Mouse (Mus musculus) kidney, embryonic 14.5 days (tissue): ENCODE measurements around the gene Fblim1. TPM values are rescaled to one million over a fixed set of nuclear protein-coding genes. Genes with fewer than 3 reads are reported as not detected.
A peak's percentile ranks its signal among the peaks of the same experiment; 100 is the strongest.
"Not testable (repeated sequence)": the region's sequence is repeated elsewhere in the genome, so short reads cannot be mapped to it uniquely, and the experiment has no call there.

Experiments used
- ATAC-seq: fragments of 200-750 bp; cut with Nextera tagmentation; 2 replicates; pipeline ENCODE4 v1.8.0; 2017; ENCODE audit warnings: moderate number of reproducible peaks, mild to moderate bottlenecking, moderate TSS enrichment, moderate library complexity; ENCODE audit not compliant: low FRiP score, low TSS enrichment
- H3K27ac ChIP-seq: fragments of 300-500 bp; sonication (generic); 2 replicates; pipeline ENCODE4 v1.5.1; 2014; ENCODE audit warnings: low read depth, mild to moderate bottlenecking, low read length, moderate library complexity, mixed read lengths
- H3K27me3 ChIP-seq: fragments of 300-500 bp; sonication (generic); 2 replicates; pipeline ENCODE4 v1.6.1; 2014; ENCODE audit warnings: mild to moderate bottlenecking, low read length; ENCODE audit not compliant: control insufficient read depth, insufficient read depth
- H3K36me3 ChIP-seq: fragments of 300-500 bp; sonication (generic); 2 replicates; pipeline ENCODE4 v1.6.1; 2014; ENCODE audit warnings: low read length, mixed read lengths; ENCODE audit not compliant: control insufficient read depth, insufficient read depth
- H3K4me1 ChIP-seq: fragments of 300-500 bp; sonication (generic); 2 replicates; pipeline ENCODE4 v1.6.1; 2014; ENCODE audit warnings: low read length, mixed read lengths; ENCODE audit not compliant: control insufficient read depth, insufficient read depth
- H3K4me2 ChIP-seq: fragments of 300-500 bp; sonication (generic); replicated peaks from 2 replicates; pipeline ENCODE4 v1.6.1; 2014; ENCODE audit warnings: low read depth, mild to moderate bottlenecking, low read length
- H3K4me3 ChIP-seq: fragments of 300-500 bp; sonication (generic); 2 replicates; pipeline ENCODE4 v1.5.1; 2014; ENCODE audit warnings: mild to moderate bottlenecking, low read length
- H3K9ac ChIP-seq: fragments of 300-500 bp; sonication (generic); 2 replicates; pipeline ENCODE4 v1.6.1; 2014; ENCODE audit warnings: low read depth, mild to moderate bottlenecking, low read length, moderate library complexity
- H3K9me3 ChIP-seq: fragments of 300-500 bp; sonication (generic); 2 replicates; pipeline ENCODE4 v1.6.1; 2016; ENCODE audit warnings: low read length; ENCODE audit not compliant: control insufficient read depth
- WGBS: fragments of 180-500 bp; shearing (Covaris S2); extraction: QIAGEN DNeasy Blood & Tissue Kit; methylation state at CpG from one replicate; pipeline ENCODE4 v1.1.7; 2014; 5-methylcytosine and 5-hydroxymethylcytosine counted together
- polyA plus RNA-seq: library from polyadenylated mRNA; unstranded; fragments of >200 nt; fragmentation: Nextera tagmentation; extraction: Ambion mirVana; gene quantifications from 2 replicates; pipeline ENCODE4 v1.2.1, GENCODE M21; 2014

Gene Fblim1
- polyA plus RNA-seq, 1 experiment from 2014 or later, result 71.3 TPM

- Histone ChIP-seq H3K4me3 (no peak overlapping the region), H3K4me1 (peaks cover 12% of the 10 kb centered on the region), H3K27me3 (no peaks in the 10 kb centered on the region), H3K36me3 (no peaks in the 10 kb centered on the region), H3K4me2 (no peak overlapping the region), H3K27ac (0 out of 2 replicates have a peak overlapping the region, but pooled peaks have one; percentile 6), H3K9ac (no peak overlapping the region), H3K9me3 (no peaks in the 10 kb centered on the region)
- ATAC-seq, result no peak
- 75% methylated on average over 11 of the region's 11 CpGs for WGBS
Observed at GRCm38 (mm10) chr4:141562281-141562680, 43.6 kb downstream of the Fblim1 start.

GRCm38 (mm10) chr4:141561331-141561919, 44.5 kb downstream of the Fblim1 start:
- H3K27me3 ChIP-seq, H3K9ac ChIP-seq, H3K9me3 ChIP-seq, H3K4me2 ChIP-seq, ATAC-seq, H3K27ac ChIP-seq, H3K36me3 ChIP-seq, H3K4me3 ChIP-seq: not testable (repeated sequence)
- 87% methylated on average over 5 of the region's 5 CpGs for WGBS
- peaks cover 12% of the 10 kb centered on the region for H3K4me1 ChIP-seq

GRCm38 (mm10) chr4:141559898-141560263, 46.0 kb downstream of the Fblim1 start:
- peak overlapping the region; percentile 43 for H3K4me3 ChIP-seq

GRCm38 (mm10) chr4:141559131-141559897, 46.6 kb downstream of the Fblim1 start:
- peak; percentile 68 for ATAC-seq
- H3K9me3 ChIP-seq, result no peaks in the 10 kb centered on the region
- H3K4me2 ChIP-seq, result peak overlapping the region; percentile 90
- H3K27ac ChIP-seq, result peak overlapping the region; percentile 86
- no peaks in the 10 kb centered on the region for H3K36me3 ChIP-seq
- H3K4me1 ChIP-seq, result peaks cover 12% of the 10 kb centered on the region
- H3K9ac ChIP-seq, result peak overlapping the region; percentile 52
- no peaks in the 10 kb centered on the region for H3K27me3 ChIP-seq
- H3K4me3 ChIP-seq, result peak overlapping the region; percentile 43
- WGBS, result under 1% methylated on average over 30 of the region's 30 CpGs

More at GRCm38 (mm10) chr4:141559898-141560263, 46.0 kb downstream of the Fblim1 start:
- WGBS, result 2% methylated on average over 9 of the region's 9 CpGs
- ATAC-seq, result peak; percentile 48; the same call in 1 of the 2 replicates
- Histone ChIP-seq H3K36me3 (no peaks in the 10 kb centered on the region), H3K27ac (peak overlapping the region; percentile 86), H3K4me1 (peaks cover 12% of the 10 kb centered on the region), H3K9me3 (no peaks in the 10 kb centered on the region), H3K27me3 (no peaks in the 10 kb centered on the region), H3K4me2 (peak overlapping the region; percentile 90), H3K9ac (peak overlapping the region; percentile 52)

GRCm38 (mm10) chr4:141558658-141559057, 47.2 kb downstream of the Fblim1 start:
- no peaks in the 10 kb centered on the region for H3K27me3 ChIP-seq
- ATAC-seq, result peak; percentile 11; the same call in 1 of the 2 replicates
- WGBS, result 10% methylated on average over 16 of the region's 16 CpGs
- peak overlapping the region; percentile 90 for H3K4me2 ChIP-seq
- H3K27ac ChIP-seq, result peak overlapping the region; percentile 86; the same call in 1 of the 2 replicates
- peaks cover 12% of the 10 kb centered on the region for H3K4me1 ChIP-seq
- no peaks in the 10 kb centered on the region for H3K36me3 ChIP-seq
- H3K9ac ChIP-seq, result peak overlapping the region; percentile 52; the same call in 1 of the 2 replicates
- H3K9me3 ChIP-seq, result no peaks in the 10 kb centered on the region
- peak overlapping the region; percentile 43 for H3K4me3 ChIP-seq

- H3K9ac ChIP-seq, result not testable (repeated sequence)
Observed at GRCm38 (mm10) chr4:141556163-141556562, 49.7 kb downstream of the Fblim1 start.

GRCm38 (mm10) chr4:141554255-141554865, 51.5 kb downstream of the Fblim1 start:
- ATAC-seq, result not testable (repeated sequence)

More at GRCm38 (mm10) chr4:141556163-141556562, 49.7 kb downstream of the Fblim1 start:
- peaks cover 12% of the 10 kb centered on the region for H3K4me1 ChIP-seq
- not testable (repeated sequence) for H3K36me3 ChIP-seq, H3K9me3 ChIP-seq, H3K27ac ChIP-seq, H3K4me2 ChIP-seq, H3K4me3 ChIP-seq, H3K27me3 ChIP-seq, ATAC-seq
- WGBS, result 99% methylated on average over 6 of the region's 6 CpGs

GRCm38 (mm10) chr4:141552484-141552883, 53.4 kb downstream of the Fblim1 start:
- Histone ChIP-seq H3K4me2 (no peak overlapping the region), H3K4me3 (no peak overlapping the region), H3K27me3 (no peaks in the 10 kb centered on the region), H3K27ac (no peak overlapping the region), H3K4me1 (peaks cover 4% of the 10 kb centered on the region; the same call in 1 of the 2 replicates), H3K9ac (no peak overlapping the region), H3K9me3 (no peaks in the 10 kb centered on the region), H3K36me3 (no peaks in the 10 kb centered on the region)
- 22% methylated on average over 2 of the region's 2 CpGs for WGBS
- ATAC-seq, result peak; percentile 46; the same call in 1 of the 2 replicates

More at GRCm38 (mm10) chr4:141554255-141554865, 51.5 kb downstream of the Fblim1 start:
- H3K9ac ChIP-seq, H3K27me3 ChIP-seq, H3K9me3 ChIP-seq, H3K36me3 ChIP-seq, H3K27ac ChIP-seq, H3K4me2 ChIP-seq, H3K4me3 ChIP-seq: not testable (repeated sequence)
- 81% methylated on average over 7 of the region's 9 CpGs for WGBS
- H3K4me1 ChIP-seq, result peaks cover 12% of the 10 kb centered on the region
